Comparison of ENCODE assay signal across 8 mouse cellular contexts in genomic region chr12:26404781-26405702, GRCm38 (mm10). TPM values are rescaled to one million over a fixed set of nuclear protein-coding genes. Genes with fewer than 3 reads are reported as not detected.
DNase-seq lines count a peak whose midpoint lies in the region; TF ChIP-seq lines count a peak whose summit lies in the region.

No protein-coding gene starts in this region.

- peaks cover 12% of the 10 kb centered on the region for H3K4me1 ChIP-seq in cortical plate, adult 2 months (ENCODE audit: control insufficient read depth, insufficient read depth, low read length)

- DNase-seq in layer of hippocampus, adult 11-12 months (ENCODE audit: low spot score), result peak; percentile 44
- DNase-seq in layer of hippocampus, adult 9-10 months (ENCODE audit: low spot score), result no peak
- peak; percentile 84 for DNase-seq in adrenal gland, adult 2 months
- peak; percentile 54 for DNase-seq in heart, postnatal 25 days (ENCODE audit: low spot score)
- DNase-seq in lung, postnatal 14 days, result peak; percentile 52
- no peak for DNase-seq in thymus, postnatal 36 days
- DNase-seq in spleen, postnatal 36 days (ENCODE audit: low spot score in 2 of 2), result no peak

- intact Hi-C loops in heart, postnatal 25 days (cut with DNase I), result loop anchor here (2.0 kb wide), 1 partner anchor 48 kb away; no protein-coding TSS in a partner anchor

- peak overlapping the region; percentile 17; the same call in 1 of the 2 replicates for H3K27ac ChIP-seq in cortical plate, adult 2 months (ENCODE audit: insufficient read depth, low read length)

- no peak overlapping the region for H3K4me3 ChIP-seq in cortical plate, adult 2 months (ENCODE audit: insufficient read depth, low read length)

- TF ChIP-seq CTCF in cortical plate, adult 2 months (IDR thresholded peaks at IDR 0.05; ENCODE audit: extremely low read depth, insufficient read depth, low read length), result no peak

- no peak for TF ChIP-seq POLR2A in cortical plate, adult 2 months (IDR thresholded peaks at IDR 0.05; ENCODE audit: extremely low read depth, insufficient read depth, low read length)

RNA-seq across cellular contexts. Expression of gene Rnf144a, which starts 10.0 kb away (rescaled TPM):
- 10 to 100 TPM; 21.2 to 22.1 TPM for total RNA-seq in adrenal gland, adult 2 months (2021)
- 7.9 and 10.5 TPM in 2 replicates for polyA plus RNA-seq in adrenal gland, adult 2 months (2012; rRNA removed)
- polyA plus RNA-seq in cortical plate, adult 2 months (2012; rRNA removed), result 17.5 and 17.7 TPM in 2 replicates
- total RNA-seq in heart, postnatal 25 days (2021), result 10 to 100 TPM; 15.5 to 22.1 TPM

RNA-seq across cellular contexts. Expression of gene Rsad2, which starts 51.2 kb away (rescaled TPM):
- total RNA-seq in adrenal gland, adult 2 months (2021), result 10 to 100 TPM in 1 of 2 experiments, 1 to 10 TPM in 1; 7.6 to 23.4 TPM
- polyA plus RNA-seq in adrenal gland, adult 2 months (2012; rRNA removed), result 5.1 and 7.0 TPM in 2 replicates
- 0.81 and 0.94 TPM in 2 replicates for polyA plus RNA-seq in cortical plate, adult 2 months (2012; rRNA removed)
- total RNA-seq in heart, postnatal 25 days (2021), result 10 to 100 TPM in 1 of 2 experiments, 1 to 10 TPM in 1; 9.6 to 12.4 TPM

Comparison
In these comparisons a context has a peak if more than half of its experiments do, and no peak if none do; other contexts are left out.
1. DNase-seq: peak in layer of hippocampus, adult 11-12 months (single experiment), adrenal gland, adult 2 months (single experiment), heart, postnatal 25 days (single experiment) and lung, postnatal 14 days (single experiment); none in layer of hippocampus, adult 9-10 months (single experiment), thymus, postnatal 36 days (0 of 2) and spleen, postnatal 36 days (0 of 2).